Mouse (Mus musculus) embryo, embryonic 11.5 days (tissue): ENCODE data around the gene Olfr564.

Source experiments
- DNase-seq: peaks from one replicate; pipeline ENCODE4 v3.0.0-alpha.2; 2012; ENCODE audit warnings: low read depth, low spot score

Olfr564 gene

GRCm38 (mm10) chr7:102803180-102803579 lies at the start of gene Olfr564:
Gene Olfr564, plus strand, starts transcription at chr7:102803480.
- no peak for DNase-seq

DNA sequence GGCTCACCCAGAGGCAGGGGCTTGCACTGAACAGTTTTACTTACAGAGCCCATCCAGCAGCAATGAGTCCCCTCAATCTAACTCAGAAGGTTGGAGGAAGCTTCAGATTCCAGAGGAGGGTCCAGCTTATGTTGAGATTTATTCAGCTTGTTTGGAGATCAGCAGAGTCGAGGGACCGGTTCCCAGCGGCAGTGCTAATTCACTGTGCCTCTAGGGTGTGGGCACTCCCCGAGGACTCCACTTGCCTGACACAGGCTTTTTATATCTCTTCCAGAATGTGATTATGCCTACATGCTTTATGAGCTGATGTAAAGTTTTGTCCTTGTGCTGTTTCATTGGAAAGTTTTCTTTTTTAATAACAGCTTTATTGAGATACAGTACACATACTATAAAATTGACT lies 44.0 kb upstream of the Olfr564 start, which contains the start of the genes Olfr560 and Olfr78:
Gene Olfr560, minus strand, starts transcription at position 101 of the 400 bp plus-strand sequence.
Gene Olfr78, minus strand, starts transcription at position 206 of the 400 bp plus-strand sequence.
- DNase-seq: no peak

DNA sequence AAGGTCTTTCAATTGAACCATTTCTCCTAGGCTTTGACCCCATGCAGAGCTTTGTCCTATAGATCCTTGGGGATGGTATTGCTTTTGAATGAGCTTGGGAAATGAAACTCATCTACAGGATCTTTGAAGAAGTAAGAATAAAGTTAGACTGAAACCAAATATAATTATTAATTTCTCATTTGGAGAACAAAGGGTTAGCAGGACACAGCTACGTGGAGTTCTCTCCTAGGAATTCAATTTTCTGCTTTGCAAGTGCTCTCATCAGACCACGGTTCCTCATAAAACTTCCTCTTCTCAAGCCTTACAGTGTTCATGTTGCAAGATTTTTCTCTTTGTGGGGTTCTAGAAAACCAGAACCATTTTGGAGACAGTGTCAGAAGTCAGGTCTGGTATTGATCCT lies 32.4 kb upstream of the Olfr564 start, which contains the start of gene Olfr561:
Gene Olfr561, plus strand, starts transcription at position 301 of the 400 bp plus-strand sequence.
- DNase-seq: no peak
